Mouse (Mus musculus) midbrain, embryonic 16.5 days (tissue): ENCODE data around the gene Mroh2a. TPM values are rescaled to one million over a fixed set of nuclear protein-coding genes. Genes with fewer than 3 reads are reported as not detected.

Experiments
- ATAC-seq: fragments of 200-750 bp; cut with Nextera tagmentation; 2 replicates; pipeline ENCODE4 v1.8.0; 2017; ENCODE audit warnings: moderate TSS enrichment
- H3K27ac ChIP-seq: fragments of 300-500 bp; sonication (generic); 2 replicates; pipeline ENCODE4 v1.5.1; 2014; ENCODE audit warnings: mild to moderate bottlenecking, low read length, mixed read lengths
- H3K27me3 ChIP-seq: fragments of 300-500 bp; sonication (generic); 2 replicates; pipeline ENCODE4 v1.6.1; 2014; ENCODE audit warnings: low read depth, low read length, mixed read lengths; ENCODE audit not compliant: control insufficient read depth, insufficient read depth
- H3K36me3 ChIP-seq: fragments of 300-500 bp; sonication (generic); 2 replicates; pipeline ENCODE4 v1.6.1; 2014; ENCODE audit warnings: mild to moderate bottlenecking, low read length, moderate library complexity, mixed read lengths; ENCODE audit not compliant: control insufficient read depth, insufficient read depth
- H3K4me1 ChIP-seq: fragments of 300-500 bp; sonication (generic); 2 replicates; pipeline ENCODE4 v1.6.1; 2014; ENCODE audit warnings: mild to moderate bottlenecking, low read length, mixed read lengths; ENCODE audit not compliant: control insufficient read depth, insufficient read depth
- H3K4me2 ChIP-seq: fragments of 300-500 bp; sonication (generic); 2 replicates; pipeline ENCODE4 v1.6.1; 2014; ENCODE audit warnings: mild to moderate bottlenecking, low read length, mixed read lengths
- H3K4me3 ChIP-seq: fragments of 300-500 bp; sonication (generic); 2 replicates; pipeline ENCODE4 v1.5.1; 2014; ENCODE audit warnings: low read depth, mild to moderate bottlenecking, low read length, moderate library complexity, mixed read lengths
- H3K9ac ChIP-seq: fragments of 300-500 bp; sonication (generic); 2 replicates; pipeline ENCODE4 v1.6.1; 2014; ENCODE audit warnings: low read depth, low read length, mixed read lengths
- H3K9me3 ChIP-seq: fragments of 300-500 bp; sonication (generic); replicated peaks from 2 replicates; pipeline ENCODE4 v1.6.1; 2014; ENCODE audit warnings: mild to moderate bottlenecking, low read length, mixed read lengths; ENCODE audit not compliant: control insufficient read depth, poor library complexity, severe bottlenecking
- WGBS: fragments of 180-500 bp; shearing (Covaris S2); extraction: QIAGEN DNeasy Blood & Tissue Kit; methylation state at CpG from one replicate; pipeline ENCODE4 v1.1.7; 2014; 5-methylcytosine and 5-hydroxymethylcytosine counted together
- polyA plus RNA-seq: library from polyadenylated mRNA; unstranded; fragments of >200 nt; fragmentation: Nextera tagmentation; extraction: Ambion mirVana; gene quantifications from 2 replicates; pipeline ENCODE4 v1.2.1, GENCODE M21; 2015

Gene Mroh2a
- polyA plus RNA-seq, 1 experiment from 2014 or later, result 0.92 TPM

DNA sequence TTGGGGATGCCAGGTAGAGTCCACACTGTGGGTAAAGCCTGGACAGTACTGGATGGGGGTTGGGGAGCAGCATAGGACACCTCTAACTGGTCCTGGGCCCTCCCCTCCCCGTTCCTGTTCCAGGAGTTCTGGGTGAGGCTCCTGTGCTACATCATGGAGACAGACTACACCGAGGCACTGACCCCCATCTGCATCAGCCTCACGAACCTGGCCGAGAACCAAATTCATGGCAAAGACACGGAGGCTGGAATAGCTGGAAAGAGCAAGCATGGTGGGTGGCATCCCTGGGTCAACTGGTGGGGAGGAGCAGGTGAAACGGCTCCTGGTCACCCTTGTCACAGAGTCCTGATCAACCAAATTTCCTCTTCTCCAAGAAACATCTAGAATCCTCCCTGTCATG lies 12.0 kb downstream of the Mroh2a start:
- no peaks in the 10 kb centered on the region for H3K4me1 ChIP-seq

DNA sequence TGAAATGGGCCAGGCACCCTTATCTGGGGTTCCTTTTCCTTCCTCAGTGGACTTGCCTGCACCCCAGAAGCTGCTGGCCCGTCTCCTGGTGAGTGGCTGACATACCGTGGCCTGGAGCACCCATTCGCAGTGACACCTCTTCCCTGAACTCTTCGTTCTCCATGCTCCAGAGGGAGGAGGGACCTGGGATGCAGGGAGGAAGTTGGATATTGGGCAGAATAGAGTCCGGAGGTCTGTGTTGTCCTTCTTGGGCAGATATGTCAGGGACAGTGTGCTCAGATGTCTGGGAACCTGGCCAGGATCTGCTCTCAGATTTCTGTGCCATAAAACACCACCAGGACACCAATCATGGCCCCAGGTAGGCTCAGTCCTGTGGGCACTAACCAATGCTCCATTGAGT lies 13.3 kb downstream of the Mroh2a start:
- Histone ChIP-seq H3K9me3 (peaks cover 94% of the 10 kb centered on the region), H3K4me2 (no peak overlapping the region), H3K4me1 (no peaks in the 10 kb centered on the region), H3K36me3 (no peaks in the 10 kb centered on the region), H3K27me3 (no peaks in the 10 kb centered on the region), H3K27ac (no peak overlapping the region), H3K4me3 (no peak overlapping the region), H3K9ac (no peak overlapping the region)
- WGBS, result 72% methylated on average over 5 of the region's 5 CpGs
- no peak for ATAC-seq

More for the DNA sequence above, 12.0 kb downstream of the Mroh2a start:
- H3K36me3 ChIP-seq, result no peaks in the 10 kb centered on the region
- no peak overlapping the region for H3K4me2 ChIP-seq
- no peak overlapping the region for H3K9ac ChIP-seq
- no peak for ATAC-seq
- H3K9me3 ChIP-seq, result peaks cover 94% of the 10 kb centered on the region
- H3K27me3 ChIP-seq, result no peaks in the 10 kb centered on the region
- no peak overlapping the region for H3K4me3 ChIP-seq
- 76% methylated on average over 6 of the region's 6 CpGs for WGBS
- H3K27ac ChIP-seq, result no peak overlapping the region

DNA sequence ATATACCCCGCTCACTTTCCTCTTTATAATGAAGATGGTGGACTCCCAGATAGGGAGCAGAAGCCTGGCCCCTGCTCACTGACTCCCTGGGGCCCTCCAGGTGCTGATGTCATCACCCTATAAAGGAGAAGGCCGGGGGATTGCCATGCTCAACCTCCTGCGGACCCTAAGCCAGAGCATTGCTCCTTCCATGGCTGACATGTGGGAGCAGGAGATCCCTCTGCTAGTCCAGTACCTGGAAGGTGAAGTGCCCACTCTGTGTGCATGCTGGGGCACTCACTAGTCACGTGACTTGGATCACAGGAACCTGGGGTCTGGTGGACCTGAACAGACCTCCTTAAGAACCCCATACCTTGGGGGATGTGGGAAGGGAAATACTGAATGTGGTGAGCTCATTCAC lies 13.8 kb downstream of the Mroh2a start:
- no peaks in the 10 kb centered on the region for H3K36me3 ChIP-seq
- H3K27me3 ChIP-seq, result no peaks in the 10 kb centered on the region
- H3K9me3 ChIP-seq, result peaks cover 94% of the 10 kb centered on the region
- no peak overlapping the region for H3K4me3 ChIP-seq
- no peak for ATAC-seq
- H3K4me1 ChIP-seq, result no peaks in the 10 kb centered on the region
- WGBS, result 70% methylated on average over 4 of the region's 4 CpGs
- no peak overlapping the region for H3K9ac ChIP-seq
- H3K4me2 ChIP-seq, result no peak overlapping the region
- H3K27ac ChIP-seq, result no peak overlapping the region

DNA sequence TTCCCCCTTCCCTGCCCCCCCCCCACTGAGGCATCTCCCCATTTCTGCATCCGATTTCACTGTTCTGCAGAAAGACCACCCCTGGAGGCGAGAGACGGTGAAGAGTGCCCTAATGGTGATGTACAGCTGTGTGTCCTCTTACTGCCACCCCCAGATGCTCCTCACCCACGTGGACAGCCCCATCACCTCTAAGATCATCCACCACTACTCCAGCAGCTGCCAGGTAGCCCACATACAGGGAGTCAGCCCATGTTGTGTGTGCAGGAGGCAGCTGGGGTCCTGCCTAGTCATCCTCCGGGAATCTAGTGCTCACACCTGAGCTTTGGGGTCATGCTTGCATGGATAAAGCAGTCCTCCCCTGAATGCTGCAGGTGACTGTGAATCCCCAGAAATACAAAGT lies 17.1 kb downstream of the Mroh2a start:
- no peak overlapping the region for H3K4me3 ChIP-seq
- no peak overlapping the region for H3K9ac ChIP-seq
- 66% methylated on average over 5 of the region's 5 CpGs for WGBS
- H3K27ac ChIP-seq, result no peak overlapping the region
- no peaks in the 10 kb centered on the region for H3K27me3 ChIP-seq
- H3K4me2 ChIP-seq, result no peak overlapping the region
- no peak for ATAC-seq
- H3K4me1 ChIP-seq, result no peaks in the 10 kb centered on the region
- H3K36me3 ChIP-seq, result no peaks in the 10 kb centered on the region
- peaks cover 97% of the 10 kb centered on the region for H3K9me3 ChIP-seq

DNA sequence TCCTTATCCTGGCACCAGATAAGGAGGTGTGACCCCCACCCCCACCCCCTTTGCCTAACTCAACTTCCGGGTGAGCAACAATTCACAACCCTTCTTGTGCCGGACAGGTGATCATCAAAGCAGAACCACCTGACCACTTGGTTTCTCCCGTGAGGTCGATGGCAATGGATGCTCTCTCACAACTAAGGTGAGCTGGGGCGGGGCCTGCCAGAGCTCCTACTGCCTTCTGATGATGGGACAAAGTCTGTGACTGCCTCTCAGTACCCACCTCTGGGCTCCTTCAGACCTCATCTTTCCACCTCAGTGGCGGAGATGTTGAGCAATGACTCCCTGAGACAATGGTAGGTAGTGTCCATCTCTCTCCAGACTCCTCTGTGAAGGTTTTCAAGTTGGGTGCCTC lies 19.1 kb downstream of the Mroh2a start:
- Histone ChIP-seq H3K27ac (no peak overlapping the region), H3K36me3 (no peaks in the 10 kb centered on the region), H3K27me3 (no peaks in the 10 kb centered on the region), H3K9ac (no peak overlapping the region), H3K4me2 (no peak overlapping the region), H3K9me3 (peaks cover 97% of the 10 kb centered on the region), H3K4me1 (no peaks in the 10 kb centered on the region), H3K4me3 (no peak overlapping the region)
- ATAC-seq, result no peak
- WGBS, result 77% methylated on average over 6 of the region's 6 CpGs

DNA sequence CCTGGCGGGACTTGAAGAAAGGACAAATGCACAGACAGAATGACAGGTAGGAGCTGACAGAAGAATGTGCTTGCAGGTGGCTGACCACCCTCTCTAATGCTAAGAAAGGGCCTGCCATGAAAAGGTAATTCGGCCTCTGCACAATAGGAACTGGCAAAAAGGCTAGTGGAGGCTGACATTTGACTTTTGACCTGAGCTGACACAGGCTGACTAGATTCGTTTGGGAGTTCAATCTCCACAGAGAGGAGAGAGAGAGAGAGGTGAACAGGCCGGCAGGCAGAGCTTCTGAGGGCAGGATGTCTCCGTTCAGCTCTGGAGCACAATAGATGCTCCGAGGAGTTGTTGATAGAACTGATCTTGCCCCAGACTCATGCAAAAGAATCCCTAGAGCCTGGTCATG lies 19.6 kb downstream of the Mroh2a start:
- Histone ChIP-seq H3K4me2 (no peak overlapping the region), H3K9me3 (peaks cover 98% of the 10 kb centered on the region), H3K4me3 (no peak overlapping the region), H3K36me3 (no peaks in the 10 kb centered on the region), H3K27ac (no peak overlapping the region), H3K9ac (no peak overlapping the region), H3K4me1 (no peaks in the 10 kb centered on the region), H3K27me3 (no peaks in the 10 kb centered on the region)
- no peak for ATAC-seq
- 46% methylated on average over 6 of the region's 6 CpGs for WGBS

DNA sequence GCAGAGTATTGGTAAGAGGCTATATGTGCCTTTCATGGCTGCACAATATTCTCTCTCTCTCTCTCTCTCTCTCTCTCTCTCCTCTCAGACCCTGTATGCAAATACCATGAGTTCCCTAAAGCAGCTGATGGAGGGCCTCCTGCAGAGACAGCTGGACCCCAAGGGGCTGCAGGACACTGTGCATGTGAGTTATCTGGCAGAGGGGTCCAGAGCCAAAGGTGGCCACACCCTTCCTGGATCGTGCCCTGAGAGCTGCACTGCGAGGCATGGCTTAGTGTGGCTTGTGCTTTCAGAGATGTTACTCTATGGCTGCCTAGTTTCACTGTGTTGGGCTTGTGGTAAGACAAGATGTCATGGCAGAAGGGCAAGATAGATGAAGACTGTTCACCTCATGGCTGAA lies 20.9 kb downstream of the Mroh2a start:
- H3K27ac ChIP-seq, result no peak overlapping the region
- 59% methylated on average over 2 of the region's 2 CpGs for WGBS
- H3K27me3 ChIP-seq, result no peaks in the 10 kb centered on the region
- H3K4me3 ChIP-seq, result no peak overlapping the region
- no peaks in the 10 kb centered on the region for H3K36me3 ChIP-seq
- H3K9me3 ChIP-seq, result peaks cover 94% of the 10 kb centered on the region
- no peak overlapping the region for H3K9ac ChIP-seq
- no peak for ATAC-seq
- H3K4me2 ChIP-seq, result no peak overlapping the region
- no peaks in the 10 kb centered on the region for H3K4me1 ChIP-seq

DNA sequence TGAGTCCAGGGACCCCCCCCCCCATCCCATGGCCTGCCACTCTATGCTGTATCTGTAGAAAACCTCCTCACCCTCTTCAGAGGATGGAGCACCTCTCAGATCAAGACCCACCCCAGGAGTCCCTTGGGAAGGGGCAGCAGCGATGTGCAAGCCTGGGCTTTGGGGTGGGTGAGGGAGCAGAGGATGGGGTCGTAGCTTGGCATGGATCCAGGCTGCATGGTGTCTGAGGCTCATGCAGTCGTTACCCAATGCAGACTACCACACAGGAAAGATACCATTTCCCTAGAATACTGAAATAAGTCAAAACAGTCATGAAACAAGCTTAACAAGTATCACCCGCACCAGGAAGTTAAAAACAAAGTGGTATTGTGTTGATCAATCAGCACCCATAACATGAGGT lies 21.9 kb downstream of the Mroh2a start:
- no peak for ATAC-seq
- WGBS, result 73% methylated on average over 4 of the region's 4 CpGs
- Histone ChIP-seq H3K27me3 (no peaks in the 10 kb centered on the region), H3K36me3 (no peaks in the 10 kb centered on the region), H3K4me3 (no peak overlapping the region), H3K9me3 (peaks cover 90% of the 10 kb centered on the region), H3K4me1 (no peaks in the 10 kb centered on the region), H3K4me2 (no peak overlapping the region), H3K9ac (no peak overlapping the region), H3K27ac (no peak overlapping the region)

DNA sequence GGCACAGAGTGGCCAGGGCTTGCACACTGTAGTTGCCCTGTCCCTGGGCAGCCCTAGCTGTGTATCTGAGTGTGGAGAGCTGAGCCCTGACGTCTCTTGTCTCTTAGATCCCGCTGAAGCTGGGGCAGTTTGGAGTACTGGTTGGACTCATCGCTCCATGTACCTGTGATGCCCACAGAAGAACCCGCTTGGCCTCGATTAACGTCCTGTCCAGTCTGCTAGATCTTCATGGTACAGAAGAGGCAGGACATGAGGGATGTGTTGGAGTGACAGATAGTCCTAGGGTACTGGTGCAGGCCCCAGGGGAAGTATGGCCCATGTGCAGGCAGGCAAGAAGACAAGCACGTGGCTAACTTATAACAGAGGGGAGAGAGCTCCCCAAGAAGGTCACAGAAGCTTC lies 22.8 kb downstream of the Mroh2a start:
- Histone ChIP-seq H3K4me1 (no peaks in the 10 kb centered on the region), H3K4me2 (no peak overlapping the region), H3K27me3 (no peaks in the 10 kb centered on the region), H3K27ac (no peak overlapping the region), H3K4me3 (no peak overlapping the region), H3K9me3 (peaks cover 85% of the 10 kb centered on the region), H3K36me3 (no peaks in the 10 kb centered on the region), H3K9ac (no peak overlapping the region)
- WGBS, result 77% methylated on average over 7 of the region's 7 CpGs
- no peak for ATAC-seq

DNA sequence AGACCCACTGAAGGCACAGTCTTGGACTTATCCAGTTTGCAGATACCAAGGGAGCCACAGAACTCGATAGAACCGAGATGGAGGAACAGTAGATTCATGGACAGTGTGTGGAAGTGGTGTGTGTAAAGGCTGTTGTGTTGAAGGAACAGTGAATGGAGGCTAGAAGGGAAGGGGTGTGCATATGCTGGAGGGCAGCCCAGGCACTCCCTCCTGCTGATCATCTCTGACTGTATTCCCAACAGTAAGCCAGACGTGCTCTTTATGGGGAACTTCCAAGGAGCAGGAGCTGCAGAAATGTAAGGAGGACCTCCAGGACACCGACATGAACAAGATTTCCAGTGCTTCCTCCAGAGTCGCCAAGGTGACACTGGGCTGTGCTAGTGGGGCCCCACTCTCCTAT lies 23.2 kb downstream of the Mroh2a start:
- no peak for ATAC-seq
- H3K27ac ChIP-seq, result no peak overlapping the region
- H3K9ac ChIP-seq, result no peak overlapping the region
- H3K36me3 ChIP-seq, result no peaks in the 10 kb centered on the region
- H3K9me3 ChIP-seq, result peaks cover 85% of the 10 kb centered on the region
- no peak overlapping the region for H3K4me3 ChIP-seq
- H3K4me1 ChIP-seq, result no peaks in the 10 kb centered on the region
- WGBS, result 85% methylated on average over 5 of the region's 5 CpGs
- no peaks in the 10 kb centered on the region for H3K27me3 ChIP-seq
- H3K4me2 ChIP-seq, result no peak overlapping the region
